Mouse (Mus musculus) c-Kit-positive CD71-negative TER-119-negative erythroid progenitor cells, embryonic 14.5 days (primary cell): ENCODE measurements at regions not wholly inside any gene's neighbourhood (a gene's known extent, or its start where the extent isn't known, plus 50 kb on each side); places are given as distances from the start of the nearest gene placed in this dataset.

ENCODE experiments used
- DNase-seq: peaks from one replicate; pipeline ENCODE4 v3.0.0-alpha.2; 2013; ENCODE audit warnings: low read depth

DNA sequence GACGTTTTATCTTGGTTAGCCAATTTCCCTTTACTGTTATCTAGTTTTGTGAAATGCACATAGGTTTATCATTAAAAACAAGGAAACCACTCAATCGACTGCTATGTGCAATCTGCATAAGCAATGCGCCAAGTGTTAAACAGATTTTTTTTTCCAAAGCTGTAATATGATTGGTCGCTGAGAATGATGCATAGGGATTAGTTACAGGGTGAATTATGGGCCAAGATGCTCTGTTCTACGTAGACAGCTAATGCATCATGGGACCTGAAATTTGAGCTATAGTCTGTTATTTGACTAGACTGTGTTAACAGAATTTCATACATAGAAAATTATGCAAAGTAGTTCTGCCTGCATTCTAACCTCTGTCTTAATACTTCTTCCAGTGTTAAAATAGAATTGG is 284.0 kb downstream of the Basp1 start:
- no peak for DNase-seq

DNA sequence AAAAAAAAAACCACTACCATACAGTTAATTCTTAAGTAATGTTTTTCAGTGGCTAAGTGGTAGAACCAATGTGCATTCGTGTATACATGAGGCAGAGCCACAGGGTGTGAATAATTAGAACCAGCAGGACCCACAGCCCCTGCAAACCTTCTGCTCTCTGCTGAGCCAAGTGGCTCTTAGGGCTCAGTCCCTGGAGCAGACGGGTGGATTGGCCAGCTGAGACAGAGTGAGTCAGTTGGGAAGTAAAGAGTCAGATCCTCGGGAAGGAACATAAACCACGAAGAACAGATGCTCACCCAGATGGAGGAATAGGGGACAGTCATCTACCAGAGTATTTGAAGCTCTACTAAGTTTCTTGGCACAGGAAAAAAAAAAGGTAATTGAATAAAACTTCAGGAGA is 293.1 kb downstream of the Basp1 start:
- DNase-seq = no peak

DNA sequence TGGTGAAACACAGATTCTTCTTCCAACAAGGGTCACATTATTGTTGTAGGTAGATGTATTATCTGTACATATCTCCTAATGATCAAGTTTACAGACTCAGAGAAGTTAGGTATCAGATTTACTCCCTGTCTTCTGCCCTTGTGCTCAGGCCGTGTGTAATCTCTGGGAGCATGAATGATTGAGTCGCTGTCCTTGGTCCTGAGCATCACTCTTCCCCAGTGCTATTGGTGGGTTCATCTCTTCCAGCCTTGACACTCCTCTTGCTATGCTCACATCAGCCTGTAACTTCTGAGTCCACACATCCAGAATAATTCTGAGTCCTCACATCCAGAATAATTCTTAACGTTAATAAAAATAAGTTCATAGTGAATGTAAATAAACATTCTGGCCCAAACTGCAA is 295.6 kb downstream of the Basp1 start:
- DNase-seq = no peak

DNA sequence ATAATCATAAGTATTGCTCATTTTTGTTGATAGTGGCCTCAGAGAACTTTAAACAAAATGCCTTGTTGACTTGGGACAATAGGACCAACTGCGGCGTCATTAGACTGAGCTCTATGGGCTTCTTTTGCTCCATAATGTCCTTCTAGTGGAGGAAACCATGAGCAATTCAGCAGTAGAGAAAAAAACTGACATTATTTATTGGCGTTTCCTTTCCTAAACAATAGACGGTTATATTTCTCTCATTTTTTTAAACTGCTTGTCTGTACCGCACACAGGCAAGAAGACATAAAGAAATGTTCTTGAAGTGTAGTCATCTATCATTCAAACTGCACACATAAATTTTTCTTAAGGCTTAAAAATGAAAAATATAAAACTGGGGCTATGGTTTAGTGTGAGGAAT is 310.8 kb downstream of the Basp1 start:
- no peak for DNase-seq

DNA sequence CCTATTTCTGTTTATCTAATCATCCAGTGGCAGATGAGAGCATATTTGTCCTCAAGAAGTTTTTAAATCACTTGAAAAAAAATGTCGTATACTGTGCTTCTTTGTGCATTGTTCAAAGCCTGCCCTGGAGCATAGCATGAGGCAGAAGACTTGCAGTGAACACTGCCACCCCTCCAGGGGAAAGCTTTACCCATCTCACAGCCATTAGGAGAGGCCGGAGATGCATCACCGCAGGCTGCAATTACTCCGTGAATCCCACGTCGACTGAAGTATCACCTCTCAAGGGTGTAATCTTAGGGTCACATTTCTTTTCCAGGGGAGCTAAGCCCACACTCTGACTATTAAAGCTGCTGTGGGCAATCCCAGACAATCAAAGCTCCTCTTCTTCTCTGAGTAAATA is 319.8 kb downstream of the Basp1 start:
- DNase-seq = no peak

DNA sequence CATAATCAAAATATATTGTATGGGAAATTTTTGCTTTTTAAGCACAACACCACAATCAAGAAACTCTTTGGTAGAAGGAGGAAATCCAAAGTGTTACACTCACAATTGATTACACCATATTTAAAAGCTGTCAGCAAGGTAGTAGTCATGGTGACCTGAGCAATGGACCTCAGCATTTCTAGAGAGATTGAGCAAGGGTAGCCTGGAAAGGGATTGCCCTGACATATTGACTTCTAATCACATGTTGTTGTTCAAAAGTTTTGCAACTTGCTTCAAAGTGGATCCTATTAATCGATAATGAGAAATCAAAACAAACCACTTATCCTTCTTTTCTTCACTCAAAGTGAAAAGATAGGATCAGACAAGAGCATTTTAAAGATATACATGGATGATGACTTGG is 343.9 kb downstream of the Basp1 start:
- DNase-seq = no peak

DNA sequence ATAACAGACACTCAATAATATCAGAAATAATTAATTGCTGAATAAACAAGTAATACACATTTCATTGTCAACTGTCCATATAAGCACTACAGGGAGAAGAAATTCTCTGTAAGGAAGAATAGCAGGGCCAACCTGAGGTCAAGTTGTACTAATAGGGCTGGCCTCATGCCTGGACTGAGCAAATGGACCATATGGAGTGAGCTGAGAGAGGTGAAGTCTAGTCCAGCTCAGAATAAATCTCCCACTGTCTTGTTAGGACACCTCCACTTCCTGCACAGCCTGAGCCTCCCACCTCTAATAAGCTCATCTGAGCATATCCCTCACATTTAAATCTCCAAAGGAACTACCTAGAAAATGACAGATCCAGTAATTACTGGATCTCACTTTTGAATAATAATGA is 354.2 kb downstream of the Basp1 start:
- DNase-seq = no peak

DNA sequence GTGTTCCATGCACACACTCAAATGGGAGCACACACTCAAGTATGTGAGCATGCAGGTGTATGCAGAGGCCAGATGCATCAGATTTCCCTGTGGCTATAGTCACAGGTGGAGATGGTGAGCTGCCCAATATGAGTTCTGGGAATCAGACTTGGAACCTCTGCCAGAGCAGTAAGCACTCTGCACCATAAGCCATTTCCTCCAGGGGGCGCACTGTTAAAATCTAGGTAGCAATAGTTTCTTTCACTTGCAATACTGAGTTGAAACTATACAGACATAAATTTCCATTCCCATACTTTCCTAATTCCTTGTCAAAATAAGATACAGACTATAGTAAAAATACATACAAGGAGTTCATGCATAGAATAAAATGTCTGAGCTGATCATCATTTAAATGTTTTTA is 365.7 kb downstream of the Basp1 start:
- DNase-seq = peak; percentile 22

DNA sequence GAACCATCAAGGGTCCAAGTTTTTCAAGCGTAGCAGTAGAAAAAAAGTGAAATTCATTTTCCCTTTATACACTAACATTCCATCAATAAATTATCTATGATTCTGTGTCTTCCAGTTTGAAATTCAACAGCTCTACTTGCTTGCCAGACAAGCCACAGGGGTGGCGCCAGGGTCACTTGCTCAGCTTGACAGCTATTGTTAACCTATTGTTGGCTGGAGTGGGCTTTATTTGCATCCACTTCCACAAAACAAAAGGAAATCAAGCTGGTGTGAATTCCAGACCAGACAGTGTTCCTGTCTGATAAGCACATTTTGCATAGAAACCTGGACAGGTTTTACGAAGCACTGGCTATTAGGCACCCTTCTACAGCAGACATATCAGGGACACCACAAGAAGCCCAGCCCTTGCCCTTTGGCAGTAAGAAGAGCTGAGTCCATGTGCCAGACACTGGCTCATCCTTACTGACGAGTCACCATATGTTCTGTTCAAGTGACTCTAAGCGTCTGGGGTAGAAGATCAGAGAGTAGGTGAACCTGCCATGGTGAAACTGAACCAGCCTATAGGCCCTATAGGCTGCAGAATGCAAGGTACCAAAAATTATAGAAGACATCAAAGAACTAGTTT is 366.9 kb downstream of the Basp1 start:
- no peak for DNase-seq

DNA sequence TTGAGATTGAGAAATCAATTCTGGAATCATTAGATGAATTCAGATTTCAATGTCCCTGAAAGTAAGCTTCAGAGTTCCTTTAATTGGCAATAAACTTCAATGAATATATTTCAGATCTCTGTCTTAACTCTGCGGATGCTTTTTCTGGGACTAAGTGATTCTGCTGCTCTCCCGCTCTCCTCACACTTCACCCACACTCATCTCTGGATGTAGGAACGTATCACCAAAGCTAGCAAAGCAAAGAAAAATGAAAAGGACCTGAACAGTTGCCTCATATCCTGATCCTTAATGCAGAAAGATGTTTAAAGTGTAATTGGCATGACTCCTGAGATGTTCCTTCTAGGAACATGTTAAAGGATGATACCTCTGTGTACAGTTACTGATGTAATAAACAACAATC is 377.3 kb downstream of the Basp1 start:
- DNase-seq = no peak

DNA sequence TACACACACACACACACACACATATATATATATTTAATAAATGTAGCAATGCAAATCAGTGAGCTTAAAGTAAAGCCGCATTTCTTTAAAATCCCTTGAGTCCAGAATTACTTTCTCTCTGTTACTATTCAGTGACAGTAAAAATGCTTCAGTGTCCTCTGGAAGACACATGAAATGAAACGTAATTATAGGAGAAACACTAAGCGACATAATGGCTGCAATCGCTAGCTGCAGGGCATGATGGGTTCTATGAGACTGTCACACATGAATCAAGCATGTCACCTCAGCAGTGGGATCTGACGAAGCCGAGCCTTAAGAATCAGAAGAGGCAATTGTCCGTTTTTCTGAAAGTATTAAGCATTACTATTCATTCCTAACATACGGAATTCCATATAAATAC is 385.7 kb downstream of the Basp1 start:
- no peak for DNase-seq

DNA sequence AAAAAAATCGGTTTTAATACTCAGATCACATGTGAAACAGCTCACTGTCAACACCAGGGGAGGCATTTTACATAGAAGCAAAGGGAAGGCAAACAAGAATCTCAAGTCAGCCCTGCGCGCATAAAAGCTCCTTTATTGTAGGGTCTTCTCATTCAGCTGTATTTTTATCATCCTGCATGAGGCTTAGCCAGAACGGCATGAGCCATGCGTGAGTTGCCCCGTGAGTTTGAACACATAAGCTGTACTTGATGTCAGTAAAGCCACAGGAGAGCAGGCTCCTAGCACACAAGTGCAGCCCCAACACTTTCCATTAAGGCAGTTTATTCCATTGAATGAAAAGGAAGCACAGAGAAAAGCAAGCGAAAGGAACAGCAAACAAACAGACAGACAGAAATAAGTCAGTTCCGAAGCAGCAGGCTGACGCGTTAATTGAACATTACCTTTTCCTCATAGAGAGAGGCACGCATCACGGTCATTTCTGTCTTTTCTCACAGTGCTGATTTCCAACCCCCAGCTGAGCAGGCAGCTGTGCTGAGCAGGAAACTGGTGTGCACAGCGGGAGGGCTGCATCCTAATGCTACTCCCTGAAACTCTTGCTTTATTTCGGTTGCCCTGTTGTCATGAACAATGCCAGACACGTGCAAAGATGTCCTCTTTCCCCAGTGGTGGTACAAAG is 386.6 kb downstream of the Basp1 start:
- no peak for DNase-seq

DNA sequence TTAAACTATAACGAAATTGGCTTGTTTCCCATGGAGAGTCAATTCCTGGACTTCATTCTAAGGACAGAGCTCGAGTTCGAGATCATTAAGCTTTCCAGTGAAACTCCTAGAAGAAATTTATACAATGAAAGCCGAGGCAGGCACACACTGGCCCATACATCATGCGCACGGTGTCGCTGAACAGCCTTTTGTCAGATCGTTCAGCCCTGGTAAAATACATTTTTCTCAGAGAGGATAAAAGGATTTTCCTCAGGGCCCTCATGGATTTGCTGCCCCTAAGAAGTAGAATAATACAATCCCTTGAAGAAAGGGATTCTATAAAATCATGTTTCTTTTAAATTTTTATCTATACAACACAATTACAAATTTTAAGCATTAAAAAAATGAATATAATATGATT is 387.2 kb downstream of the Basp1 start:
- DNase-seq = no peak

DNA sequence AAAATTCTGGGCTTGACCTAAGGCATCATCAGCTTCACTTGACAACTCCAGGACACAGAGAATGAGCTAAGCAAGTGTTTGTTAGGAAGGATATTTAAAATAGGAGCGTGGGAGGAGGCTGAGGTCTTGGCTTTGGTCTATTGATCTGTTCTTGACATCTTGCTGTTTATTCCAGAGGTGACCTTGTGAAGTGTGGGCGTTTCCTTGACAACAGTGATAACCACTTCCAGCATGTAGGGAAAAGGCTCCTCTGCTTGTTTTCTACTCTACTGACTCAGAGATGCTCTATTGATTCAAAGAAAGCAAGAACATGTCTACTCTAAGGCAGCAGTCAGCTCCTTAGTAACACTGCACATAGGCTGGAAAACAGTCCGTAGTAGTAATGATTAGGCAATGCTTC is 392.6 kb downstream of the Basp1 start:
- no peak for DNase-seq

DNA sequence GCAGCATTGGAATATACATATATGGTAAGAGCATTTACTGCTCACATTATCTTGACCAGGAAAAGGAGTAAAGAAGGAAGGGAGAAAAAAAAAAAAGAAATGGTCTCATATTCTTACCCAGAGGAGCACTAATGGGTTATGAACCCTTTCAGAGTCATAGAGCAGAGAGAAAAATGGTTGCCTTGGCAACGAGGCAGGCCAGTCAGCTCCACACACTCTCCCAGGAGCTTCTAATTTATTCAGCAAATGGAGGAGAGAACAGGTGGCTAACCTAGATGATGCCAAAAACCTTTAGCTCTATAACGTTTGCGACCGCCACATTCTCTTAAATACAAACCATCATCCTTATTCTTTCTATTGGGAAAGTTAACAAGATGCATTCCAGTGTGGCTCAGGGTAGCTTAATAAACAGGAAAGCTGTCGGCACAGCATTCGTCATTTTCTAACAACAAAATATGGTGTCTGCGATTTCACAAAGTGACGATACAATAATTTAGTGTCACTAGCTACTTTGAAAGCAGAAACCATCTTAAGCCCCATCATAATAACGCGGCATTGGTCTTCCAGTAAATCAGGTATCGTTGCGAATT is 394.1 kb downstream of the Basp1 start:
- DNase-seq = no peak

DNA sequence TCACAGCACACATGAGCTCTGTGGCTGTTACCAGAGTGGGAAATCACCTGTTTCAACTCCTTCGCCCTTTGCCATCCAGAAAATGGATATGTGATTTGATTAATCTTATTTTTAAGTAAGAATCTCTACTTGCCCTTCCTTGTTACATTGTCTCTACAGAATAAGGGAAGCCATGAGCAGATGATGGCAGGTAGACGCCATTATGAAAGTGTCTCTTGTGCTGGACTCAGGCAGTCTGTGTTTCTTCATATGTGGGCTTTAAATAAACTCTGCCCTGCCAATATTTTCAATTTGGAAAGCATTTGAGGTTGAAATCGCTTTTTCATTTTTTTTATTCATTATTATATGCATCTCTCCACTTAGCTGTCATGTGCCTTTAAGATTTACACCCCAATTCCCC is 394.6 kb downstream of the Basp1 start:
- no peak for DNase-seq

DNA sequence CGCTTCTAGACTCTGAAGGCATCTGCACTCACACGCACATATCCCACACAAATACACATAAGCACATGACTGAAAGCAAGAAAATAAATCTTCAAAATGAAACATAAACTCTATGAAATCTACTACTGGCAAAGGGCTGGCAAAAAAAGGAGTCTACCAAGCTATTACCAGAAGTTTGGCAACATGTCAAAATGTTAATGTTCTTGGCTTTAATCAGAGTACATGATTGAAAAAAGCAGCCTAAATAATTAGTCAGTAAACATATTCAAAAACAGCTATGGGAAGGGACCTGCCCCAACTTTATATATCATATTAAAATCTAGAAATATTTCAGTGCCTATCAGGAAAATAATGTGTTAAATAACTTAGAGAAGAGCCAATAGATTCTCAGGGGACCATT is 405.8 kb downstream of the Basp1 start:
- no peak for DNase-seq

DNA sequence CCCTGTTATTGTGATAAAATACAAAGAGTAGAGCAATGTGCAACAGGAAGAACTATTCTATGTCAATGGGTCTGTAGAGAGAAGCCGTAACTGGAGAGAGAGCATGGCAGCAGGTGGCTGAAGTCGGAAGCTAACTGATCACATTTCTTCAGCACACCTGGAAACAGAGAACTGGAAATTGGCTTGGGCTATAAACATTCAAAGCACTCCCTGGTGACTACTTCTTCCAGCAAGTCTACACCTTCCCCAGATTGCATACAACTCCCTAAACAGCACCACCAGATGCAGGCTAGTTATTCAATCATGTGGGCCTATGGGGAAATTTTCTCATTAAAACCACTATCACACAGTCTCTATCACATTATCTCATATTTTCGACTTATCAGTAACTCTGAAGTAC is 413.4 kb downstream of the Basp1 start:
- no peak for DNase-seq

DNA sequence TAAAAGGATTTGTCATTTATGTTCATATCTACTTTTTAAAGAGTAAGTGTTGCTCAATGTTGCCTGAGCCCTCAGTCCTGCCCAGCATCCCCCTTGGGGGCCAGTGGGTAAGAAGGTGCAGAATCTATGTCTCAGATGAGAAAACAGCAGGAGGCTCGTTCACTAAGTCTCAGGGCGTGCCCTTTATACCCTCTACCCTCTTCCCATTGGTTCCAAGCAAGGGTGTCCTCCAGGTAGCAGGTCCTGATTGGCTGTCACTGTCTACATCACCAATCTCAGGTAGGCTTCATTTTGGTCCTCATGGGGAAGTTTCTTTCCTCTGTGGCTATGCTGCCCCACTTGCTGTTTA is 420.3 kb downstream of the Basp1 start:
- DNase-seq = no peak

DNA sequence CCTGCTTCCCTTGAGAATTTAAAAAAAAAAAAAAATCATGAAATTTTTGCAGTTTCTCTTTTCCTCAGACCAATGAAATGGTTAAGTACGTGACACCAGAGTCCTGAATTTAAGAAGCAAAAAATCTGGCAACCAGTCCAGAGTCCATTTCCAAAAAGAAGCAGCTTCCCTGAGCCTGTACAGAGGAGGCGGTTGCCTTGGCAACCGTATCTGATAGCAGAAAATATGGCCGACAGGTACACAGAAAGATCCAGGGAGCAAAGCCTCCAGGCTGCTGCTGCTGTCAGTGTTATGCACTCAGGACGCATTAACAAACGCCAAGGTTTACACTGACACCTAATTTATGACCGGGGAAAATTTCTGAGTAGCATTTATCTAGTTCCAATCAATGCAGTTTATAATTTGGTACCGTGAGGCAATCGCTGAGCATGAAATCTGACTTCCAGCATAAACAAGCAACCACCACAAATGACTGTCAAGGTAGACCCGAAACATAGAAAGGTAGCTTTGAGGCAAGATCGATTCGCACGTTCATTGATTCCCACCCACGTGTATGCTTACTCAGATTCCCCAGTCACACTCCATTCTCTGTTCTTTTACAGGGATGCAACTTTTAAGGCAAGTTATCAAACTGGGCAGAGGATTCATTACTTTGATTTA is 420.8 kb downstream of the Basp1 start:
- no peak for DNase-seq

DNA sequence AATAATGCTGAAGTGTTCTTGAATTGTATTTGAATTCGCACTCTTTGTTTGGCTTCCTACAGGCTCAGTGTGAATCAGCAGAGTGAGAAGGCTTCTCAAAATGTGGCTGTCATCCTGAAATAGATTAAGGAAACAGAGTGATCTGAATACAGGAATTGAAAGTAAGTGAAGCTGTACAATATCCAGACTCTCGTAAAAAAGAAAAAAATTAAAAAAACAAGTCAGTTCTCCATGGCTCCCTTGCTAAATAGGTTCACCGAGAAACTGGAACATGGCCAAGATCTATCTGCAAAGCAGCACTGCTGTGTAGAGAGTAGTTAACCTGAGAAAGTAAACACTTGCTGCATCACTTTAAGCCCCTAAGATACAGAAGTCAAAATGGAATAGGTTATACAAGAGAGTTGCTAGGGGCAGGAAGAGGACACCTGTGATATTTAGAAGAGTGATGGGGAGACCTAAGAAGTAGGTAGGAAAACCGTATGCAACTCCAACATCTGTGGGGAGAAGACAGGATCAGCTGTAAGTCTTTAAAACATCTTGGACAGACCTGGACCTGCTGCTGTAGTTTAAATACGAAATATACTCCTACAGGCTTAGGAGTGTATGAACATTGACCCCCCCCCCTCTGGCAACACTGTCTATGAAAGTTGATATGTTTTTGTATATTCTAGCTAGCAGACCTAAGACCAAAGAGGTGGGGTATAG is 423.3 kb downstream of the Basp1 start:
- DNase-seq = no peak

DNA sequence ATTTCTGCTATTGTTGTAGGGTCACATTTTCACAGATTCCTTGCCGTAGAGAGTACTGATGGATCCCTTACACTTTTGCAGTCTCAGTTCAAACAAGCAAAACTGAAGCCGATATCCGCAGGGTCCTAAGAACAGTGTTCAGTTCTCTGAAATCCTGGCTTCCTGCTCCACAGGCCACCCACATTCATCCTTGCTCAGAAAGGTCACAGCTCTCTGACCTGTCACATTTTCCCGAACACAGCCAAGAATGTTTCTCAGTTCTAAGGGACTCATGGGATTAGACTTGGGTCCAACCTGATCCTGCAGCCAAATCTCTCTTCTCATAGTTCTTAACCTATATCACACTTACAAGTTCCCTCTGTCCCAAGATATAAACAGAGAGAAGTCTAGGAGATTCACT is 432.7 kb downstream of the Basp1 start:
- no peak for DNase-seq

DNA sequence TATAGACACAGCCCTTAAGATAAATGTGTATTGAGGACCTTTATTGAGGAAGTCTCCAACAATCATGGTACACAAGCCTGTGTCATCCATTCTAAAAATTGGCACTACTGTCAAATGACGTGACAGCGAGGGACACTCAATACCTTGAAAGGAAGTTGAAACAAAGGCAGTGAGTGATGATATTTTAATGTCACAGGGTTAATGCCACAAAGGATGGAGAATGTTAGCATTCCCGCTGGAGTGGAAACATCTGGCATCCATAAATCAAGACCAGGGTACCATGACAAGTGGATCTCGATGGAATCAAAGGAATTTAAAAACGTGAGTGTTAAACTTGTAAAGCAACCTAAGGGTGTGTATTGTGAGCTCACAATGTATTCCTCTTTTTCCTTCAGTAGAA is 441.5 kb downstream of the Basp1 start:
- DNase-seq = no peak
